Mouse (Mus musculus) intestine, embryonic 16.5 days (tissue): Measurements from ENCODE around the gene Prph. TPM values are rescaled to one million over a fixed set of nuclear protein-coding genes. Genes with fewer than 3 reads are reported as not detected.

Experiments
- ATAC-seq: fragments of 200-750 bp; cut with Nextera tagmentation; 2 replicates; pipeline ENCODE4 v1.8.0; 2017; ENCODE audit warnings: moderate TSS enrichment, moderate library complexity
- H3K27ac ChIP-seq: fragments of 300-500 bp; sonication (generic); 2 replicates; pipeline ENCODE4 v1.5.1; 2014; ENCODE audit warnings: mild to moderate bottlenecking, low read length
- H3K27me3 ChIP-seq: fragments of 300-500 bp; sonication (generic); replicated peaks from 2 replicates; pipeline ENCODE4 v1.6.1; 2014; ENCODE audit warnings: low read length, control low read depth, mixed read lengths; ENCODE audit not compliant: control insufficient read depth, insufficient read depth
- H3K36me3 ChIP-seq: fragments of 300-500 bp; sonication (generic); 2 replicates; pipeline ENCODE4 v1.6.1; 2014; ENCODE audit warnings: low read length, control low read depth; ENCODE audit not compliant: control insufficient read depth, insufficient read depth
- H3K4me1 ChIP-seq: fragments of 300-500 bp; sonication (generic); 2 replicates; pipeline ENCODE4 v1.6.1; 2014; ENCODE audit warnings: low read length, control low read depth, mixed read lengths; ENCODE audit not compliant: control insufficient read depth, insufficient read depth
- H3K4me2 ChIP-seq: fragments of 300-500 bp; sonication (generic); 2 replicates; pipeline ENCODE4 v1.6.1; 2014; ENCODE audit warnings: low read depth, low read length, control low read depth
- H3K4me3 ChIP-seq: fragments of 300-500 bp; sonication (generic); 2 replicates; pipeline ENCODE4 v1.5.1; 2014; ENCODE audit warnings: mild to moderate bottlenecking, low read length
- H3K9ac ChIP-seq: fragments of 300-500 bp; sonication (generic); 2 replicates; pipeline ENCODE4 v1.6.1; 2014; ENCODE audit warnings: low read depth, low read length
- H3K9me3 ChIP-seq: fragments of 300-500 bp; sonication (generic); 2 replicates; pipeline ENCODE4 v1.6.1; 2016; ENCODE audit warnings: low read length, control low read depth; ENCODE audit not compliant: control insufficient read depth
- WGBS: fragments of 180-500 bp; shearing (Covaris S2); extraction: QIAGEN DNeasy Blood & Tissue Kit; methylation state at CpG from one replicate; pipeline ENCODE4 v1.1.7; 2014; 5-methylcytosine and 5-hydroxymethylcytosine counted together
- polyA plus RNA-seq: library from polyadenylated mRNA; unstranded; fragments of >200 nt; fragmentation: Nextera tagmentation; extraction: Ambion mirVana; gene quantifications from 2 replicates; pipeline ENCODE4 v1.2.1, GENCODE M21; 2015

Gene Prph
- 35.0 and 38.4 TPM in 2 replicates for polyA plus RNA-seq

DNA sequence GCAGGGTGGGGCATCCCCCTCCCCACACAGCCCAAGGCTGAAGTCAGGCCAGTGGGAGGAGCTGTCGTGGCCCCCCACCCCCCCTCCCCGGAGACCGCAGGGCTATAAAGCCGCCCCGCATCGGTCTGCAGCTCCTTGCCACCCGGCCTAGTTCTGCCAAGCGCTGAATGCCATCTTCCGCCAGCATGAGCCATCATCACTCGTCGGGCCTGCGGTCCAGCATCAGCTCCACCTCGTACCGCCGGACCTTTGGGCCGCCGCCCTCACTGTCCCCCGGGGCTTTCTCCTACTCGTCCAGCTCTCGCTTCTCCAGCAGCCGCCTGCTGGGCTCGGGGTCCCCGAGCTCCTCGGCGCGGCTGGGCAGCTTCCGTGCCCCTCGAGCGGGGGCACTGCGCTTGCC lies at the start of gene Prph:
Gene Prph (plus strand): TSS at position 135 of the 400 bp plus-strand sequence.
- H3K27me3 ChIP-seq, result peaks cover 61% of the 10 kb centered on the region
- H3K9ac ChIP-seq, result peak within 1 kb of the TSS; percentile 49
- peaks cover 17% of the 10 kb centered on the region for H3K4me1 ChIP-seq
- H3K36me3 ChIP-seq, result no peaks in the 10 kb centered on the region
- H3K4me3 ChIP-seq, result peak within 1 kb of the TSS; percentile 47
- ATAC-seq, result 0 out of 2 replicates have a peak, but pooled peaks have one; percentile 2
- peak within 1 kb of the TSS; percentile 72 for H3K4me2 ChIP-seq
- WGBS, result 5% methylated on average over 29 of the region's 30 CpGs
- no peaks in the 10 kb centered on the region for H3K9me3 ChIP-seq
- no peak within 1 kb of the TSS for H3K27ac ChIP-seq

- Histone ChIP-seq H3K36me3 (no peaks in the 10 kb centered on the region), H3K9ac (no peak overlapping the region), H3K27me3 (no peaks in the 10 kb centered on the region), H3K4me3 (no peak overlapping the region), H3K4me2 (no peak overlapping the region), H3K4me1 (no peaks in the 10 kb centered on the region), H3K27ac (peak overlapping the region; percentile 27), H3K9me3 (no peaks in the 10 kb centered on the region)
- WGBS, result 43% methylated on average over 6 of the region's 6 CpGs
- no peak for ATAC-seq
These were observed 46.2 kb upstream of the Prph start for GRCm38 (mm10) chr15:99008801-99009241.

GRCm38 (mm10) chr15:99010896-99011295 lies 44.1 kb upstream of the Prph start:
- Histone ChIP-seq H3K4me1 (no peaks in the 10 kb centered on the region), H3K27ac (no peak overlapping the region), H3K27me3 (no peaks in the 10 kb centered on the region), H3K4me3 (no peak overlapping the region), H3K9me3 (no peaks in the 10 kb centered on the region), H3K9ac (no peak overlapping the region), H3K36me3 (no peaks in the 10 kb centered on the region), H3K4me2 (no peak overlapping the region)
- 76% methylated on average over 2 of the region's 2 CpGs for WGBS
- ATAC-seq, result no peak

DNA sequence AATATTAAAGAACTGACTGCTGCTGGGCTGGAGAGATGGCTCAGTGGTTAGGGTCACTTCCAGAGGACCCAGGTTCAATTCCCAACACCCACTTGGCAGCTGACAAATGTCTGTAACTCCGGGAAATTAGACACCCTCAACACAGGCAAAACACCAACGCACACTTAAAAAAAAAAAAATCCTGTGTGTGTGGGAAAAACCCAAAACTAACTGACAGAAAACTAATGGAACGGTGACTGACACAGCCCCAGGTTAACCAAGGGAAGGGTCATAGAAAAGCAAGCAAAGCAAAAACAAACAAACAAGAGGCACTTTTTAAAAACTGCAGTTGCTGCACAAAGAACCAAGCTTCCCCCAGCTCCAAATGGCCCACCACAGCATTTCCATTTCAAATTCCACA lies 43.0 kb upstream of the Prph start:
- WGBS, result 80% methylated on average over 3 of the region's 3 CpGs
- Histone ChIP-seq H3K4me2 (no peak overlapping the region), H3K4me1 (no peaks in the 10 kb centered on the region), H3K27me3 (no peaks in the 10 kb centered on the region), H3K4me3 (no peak overlapping the region), H3K36me3 (no peaks in the 10 kb centered on the region), H3K9ac (no peak overlapping the region), H3K9me3 (no peaks in the 10 kb centered on the region), H3K27ac (no peak overlapping the region)
- ATAC-seq, result no peak

DNA sequence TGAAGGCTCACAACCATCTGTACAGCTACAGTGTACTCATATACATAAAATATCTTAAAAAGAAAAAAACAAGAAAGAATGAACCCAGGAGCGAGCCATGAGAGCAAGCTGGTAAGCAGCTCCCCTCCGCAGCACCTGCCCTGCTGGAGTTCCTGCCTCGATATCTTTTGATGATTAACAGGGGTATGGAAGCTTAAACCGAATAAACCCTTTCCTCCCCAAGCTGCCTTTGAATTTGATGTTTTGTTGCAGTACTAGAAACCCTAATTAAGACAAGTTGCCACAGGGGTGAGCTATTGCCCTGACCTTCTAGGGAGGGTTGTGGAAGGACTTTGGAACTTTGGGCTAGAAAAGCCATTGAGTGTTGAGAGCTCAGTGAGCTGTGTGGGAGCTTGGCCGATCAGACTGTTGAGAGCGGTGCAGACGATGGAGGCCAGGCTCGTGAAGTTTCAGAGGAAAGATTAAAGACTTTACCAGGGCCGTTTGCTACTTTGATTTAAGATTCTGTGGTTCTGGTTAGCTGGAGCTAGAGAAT lies 40.4 kb upstream of the Prph start:
- ATAC-seq, result no peak
- Histone ChIP-seq H3K9me3 (no peaks in the 10 kb centered on the region), H3K4me1 (peaks cover 5% of the 10 kb centered on the region), H3K4me2 (no peak overlapping the region), H3K36me3 (no peaks in the 10 kb centered on the region), H3K27ac (no peak overlapping the region), H3K4me3 (no peak overlapping the region), H3K9ac (no peak overlapping the region), H3K27me3 (no peaks in the 10 kb centered on the region)
- WGBS, result 46% methylated on average over 9 of the region's 9 CpGs

GRCm38 (mm10) chr15:99017355-99017761 lies 37.6 kb upstream of the Prph start:
- 79% methylated on average over 8 of the region's 8 CpGs for WGBS
- Histone ChIP-seq H3K4me1 (peaks cover 5% of the 10 kb centered on the region), H3K27me3 (no peaks in the 10 kb centered on the region), H3K27ac (no peak overlapping the region), H3K36me3 (no peaks in the 10 kb centered on the region), H3K4me2 (no peak overlapping the region), H3K9ac (no peak overlapping the region), H3K4me3 (no peak overlapping the region), H3K9me3 (peaks cover 3% of the 10 kb centered on the region; the same call in 1 of the 2 replicates)
- ATAC-seq, result no peak

GRCm38 (mm10) chr15:99017986-99018385 lies 37.0 kb upstream of the Prph start:
- WGBS, result 72% methylated on average over 9 of the region's 9 CpGs
- H3K4me2 ChIP-seq, result no peak overlapping the region
- peaks cover 5% of the 10 kb centered on the region for H3K4me1 ChIP-seq
- H3K27ac ChIP-seq, result no peak overlapping the region
- H3K36me3 ChIP-seq, result no peaks in the 10 kb centered on the region
- no peak overlapping the region for H3K9ac ChIP-seq
- H3K9me3 ChIP-seq, result peaks cover 3% of the 10 kb centered on the region; the same call in 1 of the 2 replicates
- no peak overlapping the region for H3K4me3 ChIP-seq
- no peak for ATAC-seq
- no peaks in the 10 kb centered on the region for H3K27me3 ChIP-seq

DNA sequence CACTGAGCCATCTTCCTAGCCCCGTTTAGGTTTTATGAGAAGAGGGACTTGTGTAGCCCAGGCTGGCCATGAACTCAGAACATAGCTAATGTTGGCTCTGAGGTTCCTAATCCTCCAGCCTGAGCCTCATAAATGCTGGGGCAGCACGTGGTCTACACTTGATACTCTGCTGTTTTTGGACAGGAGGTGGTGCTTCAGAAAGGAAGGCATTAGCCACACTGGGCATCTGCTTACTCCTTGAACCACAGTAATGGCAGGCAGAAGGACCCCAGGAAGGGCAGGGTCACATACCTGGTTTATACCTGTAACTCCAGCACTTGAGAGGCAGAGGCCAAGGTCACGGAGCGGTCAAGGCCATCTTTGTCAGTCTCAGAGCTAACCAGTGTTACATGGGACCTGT lies 36.3 kb upstream of the Prph start:
- H3K9me3 ChIP-seq, result peaks cover 3% of the 10 kb centered on the region; the same call in 1 of the 2 replicates
- WGBS, result 81% methylated on average over 4 of the region's 4 CpGs
- no peaks in the 10 kb centered on the region for H3K36me3 ChIP-seq
- no peak overlapping the region for H3K4me2 ChIP-seq
- H3K9ac ChIP-seq, result peak overlapping the region; percentile 37; the same call in 1 of the 2 replicates
- H3K4me1 ChIP-seq, result peaks cover 5% of the 10 kb centered on the region
- no peaks in the 10 kb centered on the region for H3K27me3 ChIP-seq
- no peak overlapping the region for H3K4me3 ChIP-seq
- ATAC-seq, result no peak
- no peak overlapping the region for H3K27ac ChIP-seq

DNA sequence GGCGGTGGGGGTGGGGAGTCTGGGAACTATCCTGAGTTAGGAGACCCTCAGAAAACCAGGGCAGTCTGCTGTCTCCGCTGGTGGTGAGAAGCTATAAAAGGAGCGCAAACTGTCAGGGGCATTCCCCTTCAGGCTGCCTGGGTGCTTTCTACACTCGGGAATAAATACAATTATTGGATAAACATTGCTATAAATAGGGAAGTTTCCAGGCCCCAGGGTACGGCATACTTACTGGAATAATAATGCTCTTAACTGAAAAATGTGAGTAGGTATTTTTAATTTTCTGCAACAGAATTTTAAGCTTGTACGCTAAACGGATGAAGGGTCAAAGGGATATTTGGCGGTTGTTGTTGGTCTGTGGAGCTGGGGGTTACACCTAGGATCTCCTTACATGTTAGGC lies 35.5 kb upstream of the Prph start:
- WGBS, result 55% methylated on average over 8 of the region's 8 CpGs
- H3K9ac ChIP-seq, result peak overlapping the region; percentile 37; the same call in 1 of the 2 replicates
- H3K36me3 ChIP-seq, result no peaks in the 10 kb centered on the region
- no peak overlapping the region for H3K27ac ChIP-seq
- ATAC-seq, result no peak
- peaks cover 5% of the 10 kb centered on the region for H3K4me1 ChIP-seq
- peak overlapping the region; percentile 30; the same call in 1 of the 2 replicates for H3K4me2 ChIP-seq
- H3K9me3 ChIP-seq, result peaks cover 3% of the 10 kb centered on the region; the same call in 1 of the 2 replicates
- no peaks in the 10 kb centered on the region for H3K27me3 ChIP-seq
- no peak overlapping the region; the same call in 1 of the 2 replicates for H3K4me3 ChIP-seq

DNA sequence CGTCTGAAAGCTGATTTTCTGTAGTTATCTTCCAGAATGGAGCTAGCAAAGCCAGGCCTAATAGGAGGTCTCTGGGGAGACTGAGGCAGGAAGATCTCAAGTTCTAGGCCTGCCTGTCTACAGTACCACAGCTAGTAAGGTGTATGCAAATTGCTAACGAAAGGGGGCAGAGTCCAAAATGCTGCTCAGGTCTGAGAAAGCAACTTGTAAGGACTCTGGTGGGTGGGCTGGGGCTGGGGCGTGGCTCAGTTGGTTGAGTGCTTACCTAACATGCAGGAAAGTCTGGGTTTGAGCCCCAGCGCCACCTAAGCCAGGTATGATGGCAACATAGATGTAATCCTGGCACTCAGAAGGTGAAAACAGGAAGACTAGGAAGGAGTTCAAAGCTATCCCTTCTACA lies 34.8 kb upstream of the Prph start:
- Histone ChIP-seq H3K27ac (no peak overlapping the region), H3K9me3 (peaks cover 3% of the 10 kb centered on the region; the same call in 1 of the 2 replicates), H3K4me1 (peaks cover 5% of the 10 kb centered on the region), H3K9ac (no peak overlapping the region), H3K27me3 (no peaks in the 10 kb centered on the region), H3K4me2 (no peak overlapping the region), H3K4me3 (no peak overlapping the region), H3K36me3 (no peaks in the 10 kb centered on the region)
- 91% methylated on average over 4 of the region's 4 CpGs for WGBS
- ATAC-seq, result no peak
